Mouse (Mus musculus): Measurements from ENCODE around the gene Hoxd3.

Gene Hoxd3

DNA sequence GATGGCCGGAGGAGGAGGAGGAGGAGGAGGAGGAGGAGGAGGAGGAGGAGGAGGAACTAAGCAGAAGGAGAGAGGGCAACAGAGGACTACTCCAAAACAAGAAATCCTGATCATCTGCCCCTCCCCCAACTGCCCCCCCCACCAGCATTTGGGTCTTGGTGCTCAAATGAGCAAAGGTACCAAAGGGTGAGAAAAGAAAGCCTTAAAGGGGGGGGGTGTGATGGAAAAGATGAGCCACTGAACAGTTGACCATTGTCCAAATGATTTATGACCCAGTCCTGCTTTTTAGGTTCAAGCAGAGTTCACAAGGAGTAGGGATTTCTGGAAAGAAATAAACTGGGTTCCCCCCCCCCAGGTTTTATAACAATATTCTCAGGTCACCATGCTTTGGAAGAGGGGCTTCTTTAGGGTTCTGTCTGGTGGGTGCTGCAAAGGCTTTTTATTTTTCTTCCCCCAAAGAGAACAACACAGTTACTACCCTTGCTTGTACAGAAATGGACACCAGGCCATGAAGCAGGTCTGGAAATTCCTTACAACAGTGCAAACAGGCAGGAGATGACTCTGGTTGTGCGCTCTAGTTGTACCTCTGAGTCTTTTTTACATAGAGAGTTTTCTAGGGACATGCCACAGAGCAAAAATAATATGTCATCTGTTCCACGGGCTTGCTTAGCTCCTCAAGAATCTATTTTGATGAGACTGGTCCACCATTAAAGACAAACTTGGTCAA is 29.7 kb downstream of the Hoxd3 start:
- DNase-seq (ENCODE audit: low spot score in 2 of 2): no peak

DNA sequence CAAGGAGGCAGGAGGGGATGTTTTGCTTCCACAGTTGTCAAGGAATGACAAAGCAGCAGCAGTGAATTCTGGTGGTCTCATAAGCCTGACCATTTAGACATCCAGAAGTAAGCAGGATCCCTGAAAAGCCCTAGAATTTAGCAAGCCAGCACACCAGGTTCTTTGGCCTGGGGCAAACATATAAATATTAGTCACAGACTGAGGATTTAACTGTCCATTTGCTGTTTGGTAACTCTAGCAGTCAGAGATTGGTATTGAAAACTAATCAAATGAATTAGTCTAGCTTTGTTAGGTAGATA is 30.2 kb downstream of the Hoxd3 start:
- no peak for DNase-seq (ENCODE audit: low spot score in 2 of 2)

GRCm38 (mm10) chr2:74745540-74746297 is 34.0 kb downstream of the Hoxd3 start:
- no peak for DNase-seq (ENCODE audit: low spot score in 2 of 2)

DNA sequence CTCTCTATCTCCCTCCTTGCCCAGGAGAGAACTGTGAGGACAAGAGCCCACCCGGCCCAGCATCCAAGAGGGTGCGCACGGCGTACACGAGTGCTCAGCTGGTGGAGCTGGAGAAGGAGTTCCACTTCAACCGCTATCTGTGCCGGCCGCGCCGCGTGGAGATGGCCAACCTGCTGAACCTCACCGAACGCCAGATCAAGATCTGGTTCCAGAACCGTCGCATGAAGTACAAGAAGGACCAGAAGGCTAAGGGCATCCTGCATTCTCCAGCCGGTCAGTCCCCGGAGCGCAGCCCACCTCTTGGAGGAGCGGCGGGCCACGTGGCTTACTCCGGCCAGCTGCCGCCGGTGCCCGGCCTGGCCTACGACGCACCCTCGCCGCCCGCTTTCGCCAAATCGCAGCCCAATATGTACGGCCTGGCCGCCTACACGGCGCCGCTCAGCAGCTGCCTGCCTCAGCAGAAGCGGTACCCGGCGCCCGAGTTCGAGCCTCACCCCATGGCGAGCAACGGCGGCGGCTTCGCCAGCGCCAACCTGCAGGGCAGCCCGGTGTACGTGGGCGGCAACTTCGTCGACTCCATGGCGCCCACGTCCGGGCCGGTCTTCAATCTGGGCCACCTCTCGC is 34.7 kb downstream of the Hoxd3 start:
- DNase-seq (ENCODE audit: low spot score in 2 of 2): no peak

GRCm38 (mm10) chr2:74747006-74747405 is 35.3 kb downstream of the Hoxd3 start:
- no peak for DNase-seq (ENCODE audit: low spot score in 2 of 2)

- no peak for DNase-seq (ENCODE audit: low spot score in 2 of 2)
These were observed 36.0 kb downstream of the Hoxd3 start for GRCm38 (mm10) chr2:74747661-74748141.

GRCm38 (mm10) chr2:74748436-74748995 is 36.8 kb downstream of the Hoxd3 start:
- DNase-seq (ENCODE audit: low spot score in 2 of 2): no peak

GRCm38 (mm10) chr2:74749337-74750121 is 37.8 kb downstream of the Hoxd3 start:
- DNase-seq (ENCODE audit: low spot score in 2 of 2): no peak

GRCm38 (mm10) chr2:74750731-74751250 is 39.1 kb downstream of the Hoxd3 start:
- no peak for DNase-seq (ENCODE audit: low spot score in 2 of 2)

DNA sequence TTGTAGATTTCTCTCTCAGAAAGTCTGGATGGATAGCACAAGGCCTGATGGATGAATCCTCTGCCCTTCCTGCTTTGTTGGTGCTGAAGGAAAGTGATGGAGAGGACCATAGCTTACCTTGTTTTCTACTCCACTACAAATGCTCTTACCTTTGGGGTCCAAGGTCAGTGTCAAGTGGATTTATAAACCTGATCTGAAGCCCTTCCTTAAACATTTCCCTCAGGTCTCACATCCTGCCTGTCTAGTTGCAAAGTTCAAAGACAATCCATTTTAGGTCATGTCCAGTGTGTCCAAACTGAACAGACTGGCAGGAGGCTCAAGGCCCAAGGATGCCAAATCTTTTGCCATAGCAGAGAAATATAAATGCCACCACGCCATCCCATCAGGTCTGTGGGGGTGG is 40.1 kb downstream of the Hoxd3 start:
- no peak for DNase-seq (ENCODE audit: low spot score in 2 of 2)

DNA sequence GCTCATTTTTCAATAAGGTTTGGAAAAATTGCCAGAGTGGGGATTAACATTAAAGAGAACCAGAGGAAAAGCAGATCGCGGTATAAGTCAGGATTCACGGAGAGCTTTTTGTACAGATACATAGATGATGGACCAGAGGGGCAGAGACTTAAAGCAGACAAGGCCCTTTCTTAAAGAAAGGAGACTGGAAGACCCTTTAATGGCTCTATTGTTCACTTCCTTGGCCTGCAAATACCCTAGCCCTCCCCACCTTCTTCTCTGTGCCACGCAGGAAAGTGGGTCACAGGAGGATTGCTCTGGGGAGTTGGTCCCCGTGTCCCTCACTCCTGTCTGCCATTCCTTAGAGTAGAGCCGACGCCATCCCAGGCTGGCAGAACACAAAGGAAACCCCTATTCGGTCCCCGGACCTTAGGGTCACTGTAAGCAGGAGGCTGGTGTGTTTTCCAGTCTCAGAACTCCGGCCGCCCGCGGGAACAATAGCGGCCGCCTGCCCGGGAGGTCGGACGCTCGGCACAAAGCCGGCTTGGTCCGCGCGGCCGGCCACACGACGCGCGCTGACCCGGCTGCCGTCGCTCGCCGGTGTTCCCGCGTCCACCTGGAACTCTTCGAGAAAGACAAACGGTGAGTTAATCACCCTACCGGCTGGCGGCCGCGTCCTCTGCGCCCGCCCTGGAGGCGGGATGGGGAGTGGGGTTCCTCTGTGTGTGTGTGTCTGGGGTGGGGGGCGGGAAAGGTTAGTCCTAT is 40.9 kb downstream of the Hoxd3 start:
- no peak for DNase-seq (ENCODE audit: low spot score in 2 of 2)

DNA sequence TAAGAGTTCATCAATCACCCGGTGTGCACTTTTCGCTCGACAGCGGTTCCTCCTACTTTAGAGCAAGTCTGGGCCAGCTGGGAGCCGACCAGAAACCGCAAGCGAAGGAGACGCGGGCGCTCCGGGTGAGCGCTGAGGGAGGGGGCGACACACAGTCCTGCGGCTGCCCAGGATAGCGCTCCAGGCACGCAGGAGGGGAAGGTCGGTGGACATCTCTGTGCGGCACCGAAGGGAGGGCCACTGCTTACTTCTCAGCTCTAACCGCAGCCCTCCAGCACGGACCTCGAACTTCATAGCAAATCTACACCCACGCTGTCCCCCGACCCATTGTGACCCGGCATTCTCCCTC is 41.4 kb downstream of the Hoxd3 start:
- DNase-seq (ENCODE audit: low spot score in 2 of 2): no peak

DNA sequence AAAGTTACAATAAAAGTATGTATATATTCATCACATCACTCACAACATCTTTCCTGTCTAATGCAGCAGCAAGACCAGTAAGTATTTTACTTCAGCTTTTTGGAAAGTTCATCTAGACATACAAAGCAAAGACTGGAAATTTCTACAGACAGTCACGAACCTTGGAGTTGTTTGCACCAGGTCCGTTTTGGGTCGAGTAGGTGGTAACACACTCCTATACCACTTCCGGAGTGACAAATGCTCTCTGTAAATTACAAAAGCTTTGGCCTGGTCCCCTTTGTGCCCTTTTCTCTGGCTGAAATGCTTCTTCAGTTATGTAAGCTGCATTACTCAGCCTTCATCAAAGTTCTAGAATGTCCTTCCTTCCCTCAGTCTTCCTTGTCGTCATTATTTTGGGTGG is 42.0 kb downstream of the Hoxd3 start:
- DNase-seq (ENCODE audit: low spot score in 2 of 2): no peak

GRCm38 (mm10) chr2:74760146-74760545 is 48.4 kb downstream of the Hoxd3 start:
- DNase-seq (ENCODE audit: low spot score in 2 of 2): no peak

- no peak for DNase-seq (ENCODE audit: low spot score in 2 of 2)
These were observed 50.2 kb downstream of the Hoxd3 start for GRCm38 (mm10) chr2:74761941-74762340.

- DNase-seq (ENCODE audit: low spot score in 2 of 2): no peak
These were observed 51.0 kb downstream of the Hoxd3 start, which contains the start of gene Hoxd1 for GRCm38 (mm10) chr2:74762522-74763244. Gene Hoxd1 (plus strand): TSS chr2:74762980.

DNA sequence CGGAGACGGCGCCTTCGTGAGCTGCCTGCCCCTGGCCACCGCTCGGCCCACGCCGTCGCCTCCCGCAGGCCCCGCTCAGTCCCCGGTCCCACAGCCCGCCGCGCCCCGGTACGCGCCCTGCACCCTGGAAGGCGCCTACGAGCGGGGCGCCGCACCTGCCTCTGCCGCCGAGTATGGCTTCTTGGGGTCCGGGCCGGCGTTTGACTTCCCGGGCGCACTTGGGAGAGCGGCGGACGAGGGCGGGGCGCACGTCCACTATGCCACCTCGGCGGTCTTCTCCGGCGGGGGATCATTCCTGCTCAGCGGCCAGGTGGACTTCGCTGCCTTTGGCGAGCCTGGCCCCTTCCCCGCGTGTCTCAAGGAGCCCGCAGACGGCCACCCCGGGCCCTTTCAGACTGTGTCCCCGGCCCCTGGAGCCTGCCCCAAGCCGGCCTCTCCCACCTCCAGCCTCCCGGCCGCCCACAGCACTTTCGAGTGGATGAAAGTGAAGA is 51.6 kb downstream of the Hoxd3 start:
- DNase-seq (ENCODE audit: low spot score in 2 of 2): no peak

DNA sequence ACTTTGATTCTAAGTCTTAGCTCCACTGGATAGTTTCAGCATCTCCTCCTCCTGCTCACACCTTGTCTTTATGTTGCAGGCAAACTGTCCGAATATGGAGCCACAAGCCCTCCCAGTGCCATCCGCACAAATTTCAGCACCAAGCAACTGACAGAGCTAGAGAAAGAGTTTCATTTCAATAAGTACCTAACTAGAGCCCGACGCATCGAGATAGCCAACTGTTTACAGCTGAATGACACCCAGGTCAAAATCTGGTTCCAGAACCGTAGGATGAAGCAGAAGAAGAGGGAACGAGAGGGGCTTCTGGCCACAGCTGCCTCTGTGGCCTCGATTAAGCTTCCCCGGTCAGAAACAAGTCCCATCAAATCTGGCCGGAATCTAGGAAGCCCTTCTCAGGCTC is 52.2 kb downstream of the Hoxd3 start:
- no peak for DNase-seq (ENCODE audit: low spot score in 2 of 2)

- DNase-seq (ENCODE audit: low spot score in 2 of 2): no peak
These were observed 62.6 kb downstream of the Hoxd3 start for GRCm38 (mm10) chr2:74774359-74774758.

Measured in frontal cortex, postnatal 25 days (tissue).